Mouse (Mus musculus) heart, adult 8-10 months (tissue): ENCODE measurements at regions not wholly inside any gene's neighbourhood (a gene's known extent, or its start where the extent isn't known, plus 50 kb on each side); places are given as distances from the start of the nearest gene placed in this dataset.

Source experiments
- DNase-seq: peaks from one replicate; pipeline ENCODE4 v3.0.0; 2022; ENCODE audit warnings: low spot score

DNA sequence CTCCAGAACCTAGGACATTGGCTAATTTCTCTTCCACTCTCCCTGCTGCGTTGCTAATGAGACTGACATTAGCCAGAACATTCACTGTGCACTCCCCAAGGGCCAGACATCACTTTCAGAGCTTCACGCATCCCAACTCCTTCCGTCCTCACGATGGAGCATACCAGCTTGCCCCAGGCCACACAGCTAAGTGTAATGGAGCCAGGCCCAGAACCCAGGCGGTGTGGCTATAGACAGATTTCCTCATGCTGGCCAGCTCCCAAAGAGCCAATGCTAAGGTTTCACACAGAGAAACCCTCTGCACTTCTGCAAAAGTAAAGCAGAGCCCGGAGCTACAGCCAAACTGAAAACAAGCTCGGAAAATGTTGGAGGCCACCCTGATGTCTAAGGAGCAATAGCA, 139.1 kb downstream of the Vegfa start:
- DNase-seq = no peak

DNA sequence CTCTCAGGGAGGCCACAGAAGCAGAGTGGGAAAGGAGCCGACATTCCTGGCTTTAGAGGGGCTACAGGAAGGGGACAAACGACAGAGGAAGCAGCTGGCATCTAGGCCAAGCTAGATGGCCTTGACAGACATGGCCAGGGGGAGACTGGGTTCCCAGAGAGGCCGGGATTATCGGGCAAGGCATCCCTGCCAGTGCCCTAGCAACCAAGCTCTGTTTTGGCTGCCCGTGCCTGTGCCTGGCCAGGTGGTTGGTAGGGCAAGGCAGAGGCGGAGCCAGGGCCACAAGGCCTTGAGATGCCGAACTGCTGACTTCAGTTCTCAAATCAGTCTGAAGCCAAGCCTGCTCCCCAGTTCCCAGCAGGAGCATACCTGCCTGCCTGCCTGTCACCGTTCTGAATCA, 142.7 kb downstream of the Vegfa start:
- no peak for DNase-seq

DNA sequence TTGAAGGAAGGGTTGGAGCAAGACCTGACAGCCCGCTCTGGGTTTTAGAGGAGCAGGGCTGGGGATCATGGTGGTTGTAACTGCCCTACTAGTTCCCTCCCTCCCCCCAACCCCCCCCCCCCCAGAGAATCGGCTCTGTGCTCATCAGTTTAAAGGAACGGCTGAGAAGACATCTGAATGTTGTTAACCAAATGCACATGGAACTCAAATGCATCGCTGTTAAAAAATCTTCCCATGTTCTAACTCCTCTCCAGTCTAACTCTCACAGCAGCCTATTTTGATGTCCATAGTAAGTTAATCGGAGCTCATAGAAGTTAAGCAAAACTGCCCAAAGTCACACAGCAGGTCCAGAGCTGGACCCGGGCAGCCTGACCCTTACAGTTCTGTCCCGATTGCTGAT, 143.1 kb downstream of the Vegfa start:
- no peak for DNase-seq

DNA sequence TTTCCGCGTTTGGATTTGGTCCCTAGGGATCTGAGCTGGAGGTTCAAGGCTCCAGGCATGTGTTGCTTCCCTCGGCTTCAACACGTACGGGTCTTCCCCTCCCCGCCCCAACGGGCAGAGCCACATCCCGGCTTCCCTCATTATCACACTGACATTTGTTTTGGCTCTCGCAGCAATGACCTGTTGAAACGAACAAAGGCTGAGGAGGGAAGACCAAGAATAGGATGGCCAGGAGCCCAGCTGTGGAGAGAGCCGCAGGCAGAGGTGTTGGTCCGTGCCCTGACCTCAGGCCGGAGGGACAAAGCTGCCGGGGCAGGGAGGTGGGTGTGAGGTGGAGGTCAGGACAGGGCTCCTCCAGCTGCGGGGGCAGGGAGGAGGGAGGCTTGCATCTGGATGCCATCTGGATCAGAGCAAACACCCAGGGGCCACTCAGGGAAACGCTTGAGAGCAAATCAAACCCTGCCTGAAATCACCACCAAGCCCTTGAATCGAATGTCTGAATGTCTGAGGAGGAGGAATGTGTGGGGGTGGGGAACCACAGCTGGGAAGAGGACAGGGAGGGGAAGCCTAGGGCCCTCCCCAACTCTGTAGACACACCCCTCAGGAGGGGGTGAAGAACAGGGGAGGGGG, 145.6 kb downstream of the Vegfa start:
- peak; percentile 79 for DNase-seq

DNA sequence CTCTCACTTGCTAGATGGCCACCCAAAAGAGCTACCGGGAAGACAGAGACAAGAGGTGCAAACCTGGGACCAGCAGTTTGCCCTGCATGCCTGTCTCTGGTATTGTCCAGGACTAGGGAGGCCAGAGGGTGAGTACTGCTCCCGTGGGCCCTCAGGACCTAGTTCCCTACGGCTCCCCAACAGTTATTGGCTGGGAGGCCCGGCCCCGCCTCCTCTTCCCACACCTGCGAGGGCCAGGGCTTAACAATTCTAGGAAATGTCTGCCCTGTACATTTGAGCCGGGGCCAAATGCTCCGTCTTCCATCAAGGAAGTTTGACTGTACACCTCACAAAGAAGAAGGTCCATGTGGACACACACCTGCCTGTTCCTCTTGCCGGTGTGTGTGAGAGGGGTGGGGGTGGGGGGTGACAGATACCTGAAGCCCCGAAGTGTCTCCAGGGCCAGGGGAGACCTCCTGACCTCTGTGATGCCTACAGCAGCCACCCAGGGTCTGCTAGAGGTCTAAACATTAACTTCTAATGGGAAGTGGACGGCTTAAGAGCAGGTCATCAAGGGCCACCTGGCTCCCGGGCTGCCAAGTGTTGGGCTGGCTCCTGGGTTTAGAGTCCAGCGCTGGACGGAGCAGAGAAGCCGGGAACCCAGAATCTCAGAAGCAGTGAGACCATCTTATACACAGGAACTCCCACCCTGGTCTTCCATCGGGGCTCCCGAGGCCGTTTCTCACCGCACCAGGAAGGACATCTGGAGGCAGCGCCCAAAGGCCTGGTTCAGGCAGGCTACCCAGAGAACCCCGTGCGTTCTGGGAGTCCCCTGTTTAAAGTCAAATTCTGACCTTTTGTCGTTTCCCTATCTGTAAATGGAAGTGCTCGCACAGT, 146.5 kb downstream of the Vegfa start:
- peak; percentile 74 for DNase-seq

DNA sequence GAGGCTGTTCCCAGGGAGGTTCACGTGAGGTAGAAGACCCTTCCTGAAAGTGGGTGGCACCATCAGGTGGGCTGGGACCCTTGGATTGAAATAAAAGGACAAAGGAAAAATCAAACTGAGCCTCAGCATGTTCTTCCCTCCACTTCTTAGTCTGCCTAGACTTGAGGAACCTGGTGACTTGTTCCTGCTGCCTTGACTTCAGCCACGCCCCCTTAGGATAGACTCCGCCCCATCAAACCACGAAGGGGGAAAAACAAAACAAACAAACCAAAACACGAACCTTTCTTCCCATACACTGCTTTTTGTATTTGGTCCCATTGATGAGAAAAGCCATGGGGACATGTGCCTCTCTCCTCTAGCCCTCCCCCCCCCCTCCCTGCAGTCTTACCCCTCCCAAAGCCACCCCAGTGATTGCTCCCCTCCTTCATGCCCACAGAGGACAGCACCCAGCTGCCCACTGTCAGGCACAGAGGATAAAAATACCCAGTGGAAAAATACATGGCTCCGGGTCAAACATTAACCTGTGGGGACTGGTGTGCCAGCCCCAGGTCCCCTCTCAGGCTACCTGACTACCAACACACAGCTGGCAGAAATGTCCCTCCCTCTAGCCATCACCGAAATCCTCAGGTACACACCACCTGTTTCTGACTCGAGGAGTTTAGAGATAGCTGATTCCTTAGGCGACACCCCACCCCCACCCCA, 148.0 kb downstream of the Vegfa start:
- DNase-seq = no peak

DNA sequence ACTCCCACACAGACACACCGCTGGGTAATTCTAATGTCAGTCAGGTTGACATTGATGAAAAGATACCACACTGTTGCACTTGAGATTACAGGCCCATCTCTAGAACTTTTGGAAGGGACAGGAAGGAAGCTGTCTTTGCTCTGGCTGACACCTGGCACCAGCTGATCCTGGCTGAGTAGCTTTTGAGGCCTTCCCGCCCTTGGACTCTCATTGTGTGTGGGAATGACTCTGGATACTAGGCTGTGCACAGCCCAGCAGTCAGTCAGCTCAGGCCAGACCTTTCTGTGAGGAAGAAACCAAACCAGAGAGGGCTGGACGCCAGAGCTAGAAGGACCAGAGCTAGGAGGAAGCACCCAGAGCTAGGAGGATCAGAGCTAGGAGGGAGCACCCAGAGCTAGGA, 149.0 kb upstream of the 1600014C23Rik start:
- no peak for DNase-seq

DNA sequence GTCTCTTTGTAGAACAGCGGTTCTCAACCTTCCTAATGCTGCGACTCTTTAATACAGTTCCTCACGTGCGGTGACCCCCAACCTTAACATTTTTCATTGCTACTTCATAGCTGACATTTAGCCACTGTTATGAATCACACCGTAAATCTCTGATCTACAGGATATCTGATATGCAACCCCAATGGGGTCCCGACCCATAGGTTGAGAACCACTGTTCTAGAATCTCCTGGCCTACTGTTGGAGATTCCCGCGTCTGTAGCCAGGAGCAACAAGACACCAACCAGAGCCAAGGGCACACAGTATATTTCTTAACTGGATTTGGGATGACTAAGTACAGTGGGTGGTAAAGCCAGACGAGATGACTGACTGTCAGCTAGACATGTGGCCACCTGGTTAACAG, 147.6 kb upstream of the 1600014C23Rik start:
- DNase-seq = no peak

DNA sequence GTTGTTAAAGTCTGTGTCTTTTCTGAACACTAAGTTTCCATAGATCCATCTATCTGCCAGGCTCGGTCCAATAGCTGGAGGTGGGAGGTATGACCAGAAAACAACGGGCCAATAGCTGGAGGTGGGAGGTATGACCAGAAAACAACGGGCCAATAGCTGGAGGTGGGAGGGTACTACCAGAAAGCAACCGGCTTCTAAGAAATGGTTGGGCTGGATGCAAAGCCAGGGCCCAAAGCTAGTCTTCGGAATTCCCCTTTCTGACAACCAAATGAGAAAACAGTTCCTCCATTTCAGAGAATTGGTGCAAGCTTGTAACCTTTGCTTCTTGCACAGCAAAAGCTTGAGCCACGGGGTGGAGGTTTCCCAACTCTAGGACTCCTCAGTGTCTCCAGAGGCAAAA, 147.1 kb upstream of the 1600014C23Rik start:
- DNase-seq = no peak

DNA sequence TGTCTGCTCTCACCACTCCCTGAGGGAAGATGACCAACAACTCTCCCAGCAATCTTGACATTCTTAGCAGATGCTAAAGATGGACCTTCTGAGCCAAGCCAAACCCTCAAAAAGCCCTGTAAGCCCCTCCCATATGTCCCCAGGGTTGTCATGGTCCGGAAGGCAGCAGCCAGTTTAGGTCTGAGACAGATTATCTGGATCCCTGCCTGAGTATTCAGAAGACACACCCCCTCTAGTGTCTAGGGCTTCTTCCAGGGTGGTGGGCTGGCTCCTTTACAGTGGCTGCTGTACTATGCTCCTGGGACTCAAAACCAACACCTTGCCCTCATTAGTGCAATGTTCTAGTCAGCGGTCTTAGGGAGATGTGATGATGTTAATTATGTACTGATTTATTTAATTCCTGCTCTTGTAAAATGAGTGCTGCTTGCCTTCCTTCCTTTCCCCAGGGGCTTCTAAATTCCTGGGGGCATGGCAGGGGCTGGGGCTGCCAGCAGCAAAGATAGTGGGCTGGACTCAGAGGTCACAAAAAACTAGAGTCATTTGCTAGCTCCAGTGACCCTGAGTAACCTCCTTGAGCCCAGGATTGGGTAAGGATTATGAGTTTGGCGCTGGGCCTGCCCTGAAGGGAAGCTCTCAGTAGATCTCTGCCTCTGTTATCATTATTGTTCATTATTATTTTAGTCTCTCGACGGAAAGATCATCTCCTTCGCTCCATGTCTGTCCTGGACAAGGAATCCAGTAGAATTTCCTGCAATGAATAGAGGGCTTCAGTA, 146.0 kb upstream of the 1600014C23Rik start:
- DNase-seq = no peak

DNA sequence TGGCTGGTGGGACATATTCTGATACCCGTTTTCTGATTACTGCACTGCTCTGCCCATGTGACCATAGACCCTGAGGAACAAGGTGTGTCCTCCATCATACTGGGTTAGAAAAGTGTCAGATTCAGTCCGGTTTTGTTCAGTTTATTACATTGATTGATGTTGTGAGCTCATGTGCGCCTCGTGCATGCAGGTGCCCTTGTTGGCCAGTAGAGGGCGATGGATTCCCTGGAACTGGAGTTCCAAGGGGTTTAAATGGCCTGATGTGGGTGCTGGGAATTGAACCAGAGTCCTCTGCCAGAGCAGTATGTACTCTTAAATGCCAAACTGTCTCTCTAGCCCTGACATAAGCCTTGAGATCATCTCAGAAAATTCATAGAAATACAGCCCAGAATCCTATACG, 144.8 kb upstream of the 1600014C23Rik start:
- no peak for DNase-seq

DNA sequence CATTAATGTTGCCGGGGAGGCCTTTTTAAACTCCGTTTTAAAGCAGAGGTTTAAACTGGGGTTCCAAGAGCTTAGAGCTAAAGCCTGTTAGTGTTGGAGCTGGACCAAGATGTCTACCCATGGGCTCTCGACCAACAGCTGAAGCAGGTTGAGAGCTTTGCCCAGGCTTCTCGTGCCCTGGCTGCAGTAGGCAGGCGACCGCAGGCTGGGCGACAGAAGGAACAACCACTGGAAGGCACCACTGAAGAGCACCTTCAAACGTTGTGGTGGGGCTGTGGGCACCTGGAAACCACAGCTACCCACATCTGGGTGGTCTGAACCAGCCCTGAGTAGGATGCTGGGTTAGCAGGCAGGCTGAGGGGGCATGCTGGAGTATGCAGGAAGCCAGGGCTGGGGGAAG, 141.7 kb upstream of the 1600014C23Rik start:
- no peak for DNase-seq

DNA sequence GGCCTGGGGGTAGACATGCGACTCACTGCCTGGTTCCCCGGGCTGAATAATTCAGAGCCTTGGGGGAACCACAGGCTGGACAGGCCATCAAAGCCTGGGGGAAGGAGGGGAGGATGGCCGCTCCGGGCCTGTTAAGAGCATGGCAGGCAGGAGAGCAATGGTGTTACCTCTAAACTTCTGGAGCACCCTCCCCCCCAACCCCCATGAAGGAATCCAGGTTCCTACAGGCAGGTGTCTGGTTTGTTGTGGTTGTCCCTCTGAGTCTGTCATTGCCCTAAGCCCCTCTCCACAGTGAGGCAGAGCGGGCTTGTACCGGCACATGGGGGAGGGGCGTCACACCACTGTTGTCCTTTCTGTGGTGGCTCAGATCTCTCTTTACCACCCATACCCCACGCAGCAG, 140.4 kb upstream of the 1600014C23Rik start:
- no peak for DNase-seq

DNA sequence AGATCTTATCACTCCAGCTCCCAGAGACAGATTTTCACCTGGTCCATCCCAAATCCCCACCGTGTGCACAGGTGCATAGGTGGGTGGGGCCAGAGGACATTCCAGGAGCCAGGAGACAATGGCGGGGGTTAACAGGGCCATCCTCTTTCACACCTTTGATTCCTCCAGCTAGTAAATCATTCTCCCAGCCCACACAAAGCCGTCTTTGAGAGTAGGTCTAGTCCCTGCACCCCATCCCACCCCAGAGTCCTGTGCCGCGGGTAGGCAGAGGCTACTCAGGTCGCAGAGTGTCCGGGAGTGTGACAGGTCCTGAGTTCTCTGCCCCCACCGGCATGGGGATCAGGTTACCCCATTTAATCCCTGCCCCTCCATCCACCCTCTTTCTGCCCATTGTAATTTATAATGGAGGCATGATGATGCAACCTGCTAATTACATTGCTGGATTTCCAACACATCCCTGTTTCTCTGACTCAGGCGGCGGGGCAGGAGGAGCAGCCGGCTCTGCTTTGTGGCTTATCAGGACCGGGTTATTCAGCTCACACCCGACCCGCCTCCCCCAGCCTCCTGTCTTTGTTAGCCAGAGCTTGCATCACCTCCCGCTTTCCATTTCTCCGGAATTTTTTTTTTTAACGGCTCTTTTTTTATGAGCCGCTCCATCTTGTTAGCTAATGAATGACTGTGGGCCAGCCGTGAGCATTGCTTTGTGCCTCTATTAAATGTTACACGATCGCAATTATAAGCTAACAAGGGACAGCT, 139.7 kb upstream of the 1600014C23Rik start:
- no peak for DNase-seq

DNA sequence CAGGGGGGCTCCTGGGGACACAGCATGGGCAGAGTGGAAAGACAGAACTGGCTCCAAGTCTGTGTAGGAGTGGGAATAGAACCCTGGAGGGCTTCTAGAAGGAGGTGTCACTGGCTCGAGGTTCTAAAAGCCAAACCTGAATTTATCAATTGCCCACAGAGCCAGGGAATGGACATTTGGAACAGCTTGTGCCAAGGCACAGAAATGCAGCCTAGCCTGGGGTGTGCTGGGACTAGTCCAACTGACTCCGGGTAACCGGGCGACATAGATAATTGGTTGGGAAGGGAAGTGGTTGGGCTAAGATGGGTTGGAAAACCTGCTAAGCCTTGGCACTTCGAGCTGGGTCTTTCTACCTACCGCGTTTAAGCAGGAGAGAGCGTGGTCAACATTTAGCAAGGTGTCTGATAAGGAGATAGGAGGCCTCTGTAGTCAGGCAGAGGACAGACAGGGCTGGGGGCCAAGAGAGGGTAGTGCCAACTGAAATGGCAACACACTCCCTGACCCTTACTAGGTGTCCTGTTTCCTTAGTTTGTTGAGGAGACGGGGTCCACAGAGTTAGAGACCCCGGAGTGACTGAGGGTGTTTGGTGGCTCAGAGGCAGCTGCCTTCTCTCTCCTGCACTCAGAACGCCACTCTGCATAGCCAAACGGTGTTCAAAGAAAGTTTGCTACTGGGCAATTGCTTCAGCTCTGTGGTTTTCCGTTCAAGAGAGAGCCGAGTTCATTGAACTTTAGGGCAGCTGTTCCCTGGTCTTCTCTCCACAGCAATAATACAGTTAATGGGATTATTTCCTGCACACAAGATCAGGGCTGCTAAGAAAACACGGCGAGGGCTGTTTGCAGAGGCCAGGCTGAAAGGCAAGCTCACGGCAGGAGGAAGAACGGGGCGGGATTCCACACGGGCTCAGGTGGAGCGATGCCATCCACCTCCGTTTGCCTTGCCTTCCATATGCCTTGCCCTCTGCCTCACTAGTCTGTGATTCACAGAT, 138.3 kb upstream of the 1600014C23Rik start:
- DNase-seq = no peak

DNA sequence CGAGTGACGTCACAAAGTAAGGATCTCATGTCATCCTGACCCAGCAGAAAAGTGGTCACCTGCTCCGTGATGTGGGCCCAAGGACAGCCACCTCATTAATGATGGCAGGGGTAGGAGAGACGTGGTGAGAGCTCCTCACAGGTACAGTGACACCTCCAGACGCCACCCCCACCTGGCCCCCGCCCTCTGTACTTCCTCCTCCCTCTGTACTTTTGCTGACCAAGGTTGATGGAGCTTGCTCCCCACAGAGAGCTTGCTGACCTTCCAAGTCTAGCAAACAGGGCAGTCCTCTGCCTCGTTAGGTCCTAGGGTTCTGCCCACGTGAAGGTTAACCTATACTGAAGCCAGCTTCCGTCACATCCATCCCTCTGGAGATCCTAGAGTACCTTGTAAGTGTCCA, 137.4 kb upstream of the 1600014C23Rik start:
- no peak for DNase-seq

DNA sequence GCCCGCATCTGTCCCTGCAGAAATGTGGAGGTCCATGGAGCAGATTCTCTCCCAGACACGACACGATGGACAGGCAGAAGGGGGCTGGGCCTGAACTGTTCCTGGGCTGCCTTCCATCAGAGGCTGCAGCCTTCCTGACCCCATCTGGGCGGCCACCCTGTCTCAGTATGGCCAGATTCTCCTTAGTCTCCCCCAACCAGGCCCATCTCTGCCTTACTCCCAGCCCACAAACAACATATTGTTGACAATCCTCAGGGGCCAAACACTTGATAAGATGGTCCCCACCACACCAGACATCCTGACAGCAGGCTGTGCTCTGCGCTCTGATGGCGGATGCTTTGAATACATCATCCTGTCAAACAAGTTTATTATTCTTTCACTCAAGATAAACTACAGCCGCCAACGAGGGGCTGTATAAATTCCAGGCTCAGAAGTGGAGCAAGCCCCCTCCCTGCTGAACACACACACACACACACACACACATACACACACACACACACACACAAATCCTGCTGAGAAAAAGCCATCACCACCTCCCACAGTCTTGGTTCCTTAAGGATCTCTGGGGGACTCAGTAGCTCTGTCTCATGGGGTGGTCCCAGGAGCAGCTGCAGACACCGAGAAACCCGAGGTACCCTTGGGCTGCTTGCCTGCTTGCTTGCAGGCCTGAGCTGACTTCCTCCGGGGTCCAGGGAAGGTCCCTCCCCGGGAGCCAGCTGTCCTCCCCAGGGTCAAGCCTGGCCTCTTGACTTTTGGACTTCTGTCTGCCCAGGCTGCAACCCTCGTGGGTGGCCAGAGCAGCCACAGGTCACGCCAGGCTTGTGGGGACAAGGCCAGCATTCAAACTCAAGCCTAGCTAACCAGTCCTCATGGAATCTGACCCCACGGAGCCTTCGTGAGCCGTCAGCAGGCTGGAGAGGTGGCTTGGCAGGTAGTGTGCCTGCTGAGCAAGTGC, 135.6 kb upstream of the 1600014C23Rik start:
- no peak for DNase-seq

DNA sequence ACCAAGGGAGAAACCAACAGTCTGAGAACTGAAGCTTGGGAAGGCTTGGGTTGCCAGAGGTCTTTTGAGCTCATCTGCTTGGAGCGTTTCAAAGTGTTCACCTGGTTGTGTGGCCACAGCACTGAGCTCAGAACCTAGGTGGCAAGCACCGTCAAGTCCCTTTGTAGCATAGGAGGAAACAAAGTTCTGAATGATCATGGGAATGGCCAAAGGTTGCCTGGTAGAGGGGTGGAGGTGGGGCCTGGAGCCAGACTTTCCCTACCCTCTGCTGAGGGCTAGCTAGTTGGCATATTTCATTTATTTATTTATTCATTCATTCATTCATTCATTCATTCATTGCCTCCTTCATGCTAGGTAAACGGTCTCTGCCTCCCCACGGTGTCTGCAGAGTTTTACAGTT, 134.9 kb upstream of the 1600014C23Rik start:
- DNase-seq = no peak

DNA sequence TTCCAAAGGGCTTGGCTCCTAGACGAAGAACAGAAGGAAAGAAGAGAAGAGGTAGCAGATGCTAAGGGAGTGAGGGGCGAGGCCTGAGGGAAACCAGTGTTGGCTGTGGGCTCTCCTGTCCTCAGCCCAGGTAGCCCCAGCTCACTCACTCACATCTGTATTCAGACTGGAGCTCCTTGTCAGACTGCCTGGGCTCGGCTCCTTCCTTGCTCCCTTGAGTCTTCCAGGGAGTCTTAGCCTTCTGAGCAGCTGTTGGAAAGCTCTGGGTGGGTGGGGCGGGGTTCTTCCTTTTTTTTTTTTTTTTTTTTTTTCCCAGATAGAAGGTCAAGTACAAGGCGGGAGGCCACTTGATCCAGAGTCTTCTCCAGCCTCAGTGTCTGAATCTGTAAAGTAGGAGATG, 134.1 kb upstream of the 1600014C23Rik start:
- no peak for DNase-seq
